Mouse (Mus musculus) heart, adult 11 months (tissue): ENCODE data around the gene Actr2.
"Not testable (repeated sequence)": the region's sequence is repeated elsewhere in the genome, so short reads cannot be mapped to it uniquely, and the experiment has no call there.

Source experiments
- DNase-seq: peaks from one replicate; pipeline ENCODE4 v3.0.0; 2022

The Actr2 gene

DNA sequence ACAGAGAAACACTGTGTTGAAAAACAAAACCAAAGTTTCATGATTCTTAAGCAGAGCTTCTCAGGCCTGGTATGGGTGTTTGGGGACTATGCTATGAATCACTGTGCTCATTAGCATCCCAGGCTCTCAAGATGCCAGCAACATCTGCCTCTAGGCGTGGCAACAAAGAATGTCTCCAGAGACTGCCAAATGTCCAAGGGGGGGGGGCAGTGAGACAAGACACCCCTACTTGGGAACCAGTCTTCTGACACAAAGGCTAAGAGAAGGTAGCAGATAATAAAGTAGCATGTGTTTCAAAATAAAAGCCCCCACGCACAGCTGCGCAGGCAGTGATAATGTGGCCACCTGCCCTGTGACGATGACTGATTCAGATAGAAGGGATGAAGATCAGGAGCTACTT is 69.5 kb downstream of the Actr2 start:
- DNase-seq: no peak

DNA sequence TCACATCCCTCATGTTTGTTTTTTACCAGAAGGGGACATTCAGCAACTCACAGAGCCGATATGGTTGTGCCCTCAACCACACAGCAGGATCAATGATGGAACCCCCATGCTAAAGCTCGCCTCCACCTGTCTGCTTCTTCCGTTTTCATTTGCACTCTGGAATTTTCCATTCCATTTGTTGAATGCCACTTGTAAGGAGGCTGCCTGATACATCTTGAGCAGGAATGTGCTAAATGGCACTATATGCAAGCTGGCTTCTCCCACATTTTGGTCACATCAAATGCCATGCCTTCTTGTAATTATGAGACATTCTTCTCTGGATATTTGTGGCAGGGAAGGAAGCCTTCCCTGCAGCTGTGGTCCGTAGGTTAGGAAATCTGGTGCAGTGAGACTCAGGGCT is 70.6 kb downstream of the Actr2 start:
- no peak for DNase-seq

DNA sequence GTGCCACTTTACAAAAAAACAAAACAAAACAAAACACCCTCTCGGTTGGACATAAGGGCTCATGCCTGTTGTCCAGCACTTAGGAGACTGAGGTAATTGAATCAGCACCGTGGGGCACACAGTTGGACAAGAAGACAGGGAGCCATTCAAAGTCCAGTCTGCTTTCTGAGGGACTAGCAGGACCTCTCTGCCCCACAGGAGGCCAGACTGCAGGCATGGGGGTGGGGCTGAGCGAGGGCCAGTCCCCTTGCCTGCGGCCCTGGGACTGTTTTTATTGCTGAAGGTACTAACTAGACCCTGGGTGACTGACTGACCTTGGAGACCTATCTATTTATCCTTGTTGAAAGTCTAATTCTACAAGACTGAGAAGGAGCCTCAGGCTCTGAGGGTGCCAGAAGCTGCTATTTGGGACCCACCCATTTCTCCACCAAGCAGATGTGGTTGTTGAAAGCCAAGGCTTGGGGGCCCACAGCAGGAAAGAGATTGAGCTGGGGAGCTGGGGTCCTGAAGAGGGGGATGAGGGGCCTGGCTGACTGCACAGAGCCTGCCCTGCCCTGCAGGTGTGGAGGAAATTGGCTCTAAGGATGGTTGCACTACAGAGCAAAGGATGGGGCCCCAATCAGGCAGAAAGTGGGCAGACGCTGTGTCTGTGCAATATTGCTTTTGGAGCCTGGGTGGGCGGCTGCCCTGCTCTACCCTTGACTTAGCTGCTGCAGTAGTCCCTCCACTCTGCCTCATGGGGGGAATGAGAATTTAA is 71.4 kb downstream of the Actr2 start:
- DNase-seq: no peak

DNA sequence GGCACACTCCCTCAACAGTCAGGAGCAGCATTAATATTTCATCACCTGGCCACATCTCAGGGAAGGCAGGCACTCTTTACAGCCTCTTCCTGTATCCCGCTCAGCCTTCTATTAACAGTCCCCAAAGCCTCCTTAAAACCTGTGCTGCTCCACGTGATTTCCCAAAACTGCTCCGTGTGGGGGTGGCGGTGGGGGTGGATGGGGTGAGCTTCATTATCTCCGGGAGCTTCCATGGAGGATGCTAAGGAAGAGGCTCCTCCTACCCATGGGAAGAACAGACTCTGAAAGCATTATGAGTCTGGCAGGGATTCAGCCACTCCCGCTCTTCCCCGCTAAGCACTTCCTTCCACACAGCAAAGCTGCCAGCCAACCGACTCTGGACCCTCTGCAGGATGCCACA is 74.0 kb downstream of the Actr2 start:
- DNase-seq: peak; percentile 95

DNA sequence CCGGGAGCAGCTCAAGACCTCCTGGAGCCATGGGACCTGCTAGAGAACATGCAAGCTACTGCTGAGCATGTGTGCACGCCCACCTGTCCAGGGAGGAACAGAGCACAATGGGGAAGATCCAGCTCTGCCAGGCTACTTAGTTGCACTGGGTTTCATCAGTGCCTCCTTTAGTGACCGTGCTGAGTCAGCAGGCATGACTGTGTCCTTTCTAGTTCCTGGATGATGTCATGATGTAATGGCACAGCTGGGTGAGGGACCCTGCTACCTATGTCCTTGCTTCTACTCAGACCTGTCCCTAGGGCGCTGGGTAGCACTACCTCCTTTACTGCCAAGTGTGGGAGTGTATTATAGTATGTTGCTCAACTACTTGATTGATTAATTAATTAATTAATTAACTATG is 75.0 kb downstream of the Actr2 start:
- no peak for DNase-seq

DNA sequence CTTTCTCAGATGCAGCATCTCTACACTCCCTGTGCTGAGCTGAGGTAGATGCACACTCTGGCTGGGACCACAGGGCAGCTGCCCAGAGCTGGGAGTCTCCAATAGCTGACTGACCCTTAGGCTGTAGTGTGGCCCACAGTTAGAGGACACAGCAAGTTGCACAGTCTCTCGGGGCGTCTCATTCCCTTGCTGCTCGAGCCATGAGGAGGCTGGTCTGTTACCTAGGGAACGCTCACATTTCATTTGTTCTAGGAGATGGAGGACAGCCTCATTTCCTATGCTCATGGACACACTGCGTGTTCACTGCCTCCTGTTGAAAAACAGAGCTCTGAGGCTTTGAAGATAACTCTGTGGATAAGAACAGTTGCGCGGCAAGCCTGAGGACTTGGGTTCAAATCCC is 76.7 kb downstream of the Actr2 start:
- no peak for DNase-seq

DNA sequence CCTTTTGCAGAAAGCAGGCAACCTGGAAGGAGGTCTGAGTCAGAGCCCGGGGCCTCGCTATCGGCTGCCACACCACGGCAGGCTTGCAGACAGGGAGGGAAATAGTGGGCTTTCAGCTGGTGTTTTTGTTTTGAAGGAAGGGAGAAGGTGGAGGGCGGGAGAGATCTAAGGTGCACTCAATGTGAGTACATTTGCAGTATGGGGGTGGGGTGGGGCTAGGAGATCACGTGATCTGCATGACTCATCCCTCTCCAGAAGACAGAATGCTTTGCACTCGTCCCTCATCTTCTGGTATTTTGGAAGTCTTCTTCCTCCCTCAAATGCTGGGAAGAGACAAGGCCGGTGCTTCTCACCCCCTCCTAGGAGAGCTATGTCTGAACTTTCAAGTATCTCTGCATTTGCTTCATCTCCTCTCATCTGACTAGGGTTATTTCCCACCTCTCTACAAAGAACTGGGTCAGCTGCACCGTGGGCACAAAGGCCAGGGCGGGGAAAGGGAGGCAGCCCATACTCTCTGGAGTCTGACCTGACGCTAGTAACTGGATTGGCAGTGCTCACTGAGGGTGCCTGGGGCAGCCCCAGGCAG is 77.3 kb downstream of the Actr2 start:
- no peak for DNase-seq

DNA sequence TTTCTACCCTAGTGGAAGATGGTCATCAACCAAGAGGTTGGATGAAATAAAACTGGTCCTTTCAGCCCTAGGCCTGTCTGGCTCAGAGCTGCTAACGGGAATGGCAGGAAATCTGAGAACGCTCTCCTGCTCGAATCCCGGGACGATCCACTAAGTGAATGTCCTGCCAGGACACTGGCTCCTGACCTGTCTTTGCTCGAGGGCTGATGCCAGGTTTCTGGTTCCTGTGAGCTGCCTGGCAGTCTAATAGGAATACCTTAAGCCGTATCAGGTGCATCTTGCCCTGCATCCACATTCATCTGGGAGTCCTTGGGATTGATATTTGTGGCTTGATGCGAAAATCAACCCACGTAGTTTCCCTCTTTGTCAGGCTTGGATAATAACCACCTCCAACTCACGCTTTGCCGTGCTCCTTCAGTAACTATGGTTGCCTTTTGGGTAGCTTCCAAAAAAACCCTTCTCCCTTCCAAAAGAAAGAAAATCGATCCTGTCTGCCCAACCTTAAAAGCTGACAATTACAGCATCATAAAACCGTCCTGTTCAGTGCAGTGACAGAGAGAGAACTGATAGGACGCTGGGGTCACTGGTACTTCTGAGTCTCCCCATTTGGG is 78.3 kb downstream of the Actr2 start:
- no peak for DNase-seq

DNA sequence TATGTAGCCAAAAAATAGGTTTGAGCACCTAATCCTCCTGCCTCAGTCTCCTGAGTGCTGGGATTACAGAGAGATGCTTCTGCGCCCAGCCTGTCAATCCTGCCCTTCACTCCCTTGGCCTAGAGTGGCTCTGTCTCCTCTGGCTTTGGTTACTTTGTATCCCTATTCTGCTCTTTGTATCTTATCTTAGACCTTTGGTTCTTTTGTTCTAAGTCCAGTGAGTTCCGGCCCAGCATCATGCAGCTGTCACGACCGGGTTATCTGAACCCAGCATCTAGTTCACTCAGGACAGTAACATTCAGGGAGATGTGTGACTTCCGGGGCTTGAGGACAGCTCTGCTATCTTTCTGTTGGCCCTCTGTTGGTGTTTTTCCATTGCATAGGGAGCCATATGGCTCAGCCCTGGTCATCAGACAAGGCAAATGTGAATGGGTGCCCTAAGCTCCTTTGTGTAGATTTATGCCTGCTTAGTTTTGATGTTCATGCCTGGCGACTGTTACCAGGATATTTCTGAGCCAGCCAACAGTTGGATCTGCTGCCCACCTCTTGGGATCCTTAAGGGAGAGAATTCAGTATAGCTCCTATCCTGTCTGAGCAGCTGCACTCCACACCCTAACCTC is 79.1 kb downstream of the Actr2 start:
- DNase-seq: no peak

DNA sequence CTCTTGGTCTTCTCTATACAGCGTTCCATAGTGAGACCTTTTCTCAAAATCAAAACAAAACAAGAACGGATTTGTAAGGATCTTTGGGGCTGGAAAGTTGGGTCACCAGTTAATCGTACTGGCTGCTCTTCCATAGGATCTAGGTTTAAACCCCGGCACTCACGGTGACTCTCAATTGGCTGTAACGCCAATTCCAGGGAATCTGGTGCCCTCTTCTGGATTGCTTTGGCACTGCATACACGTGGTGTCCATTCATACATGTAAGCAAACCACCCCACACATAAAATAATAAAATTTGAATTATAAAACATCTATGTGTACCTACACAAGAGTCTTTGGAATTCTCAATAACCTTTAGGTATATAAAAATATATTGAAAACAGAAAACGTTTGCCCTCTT is 81.2 kb downstream of the Actr2 start:
- no peak for DNase-seq

DNA sequence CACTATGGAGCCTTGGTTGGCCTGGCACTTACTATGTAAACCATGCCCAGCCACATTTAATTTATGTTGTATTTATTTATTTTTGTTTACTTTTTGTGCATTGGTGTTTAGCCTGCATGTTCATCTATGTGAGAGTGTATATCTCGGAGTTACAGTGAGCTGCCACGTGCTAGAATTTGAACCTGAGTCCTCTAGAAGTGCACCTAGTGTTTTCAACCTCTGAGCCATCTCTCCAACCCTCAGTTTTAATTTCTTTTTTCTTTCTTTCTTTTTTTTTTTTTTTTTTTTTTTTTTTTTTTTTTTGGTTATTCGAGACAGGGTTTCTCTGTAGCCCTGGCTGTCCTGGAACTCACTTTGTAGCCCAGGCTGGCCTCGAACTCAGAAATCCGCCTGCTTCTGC is 81.7 kb downstream of the Actr2 start:
- DNase-seq: not testable (repeated sequence)

DNA sequence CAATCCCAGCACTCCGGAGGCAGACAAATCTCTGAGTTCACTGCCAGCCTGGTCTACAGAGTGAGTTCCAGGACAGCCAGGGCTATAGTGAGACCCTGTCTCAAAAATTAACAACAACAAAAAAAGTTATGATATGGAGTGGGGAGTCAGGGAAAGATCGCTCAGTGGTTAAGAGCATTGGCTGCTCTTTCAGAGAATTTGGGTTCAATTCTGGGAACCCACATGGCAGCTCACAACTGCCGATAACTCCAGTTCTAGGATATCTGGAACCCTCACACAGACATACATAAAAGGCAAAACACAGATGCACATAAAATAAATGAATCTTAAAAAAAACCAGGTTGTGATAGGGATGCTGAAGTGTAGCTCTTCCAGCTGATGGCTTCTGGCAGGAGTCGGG is 83.7 kb downstream of the Actr2 start:
- DNase-seq: no peak

DNA sequence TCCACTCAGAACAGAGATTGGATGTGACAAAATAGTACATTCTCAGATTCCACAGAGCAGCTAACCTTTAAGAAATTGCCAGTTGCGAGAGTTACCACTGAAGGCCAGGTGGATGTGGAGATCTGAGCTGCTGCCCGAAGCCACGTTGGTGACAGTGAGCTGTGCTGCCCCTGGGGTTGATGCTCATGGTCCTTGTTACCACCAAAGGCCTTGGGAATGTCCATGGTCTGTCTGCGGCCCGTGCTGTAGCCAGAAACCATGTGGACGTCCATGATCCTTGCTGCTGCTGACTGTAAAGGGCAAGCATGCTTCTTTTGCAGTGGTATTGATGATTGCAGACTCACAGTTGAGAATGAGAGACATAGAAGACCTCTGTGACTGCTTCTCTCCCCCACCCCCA is 84.3 kb downstream of the Actr2 start:
- no peak for DNase-seq

DNA sequence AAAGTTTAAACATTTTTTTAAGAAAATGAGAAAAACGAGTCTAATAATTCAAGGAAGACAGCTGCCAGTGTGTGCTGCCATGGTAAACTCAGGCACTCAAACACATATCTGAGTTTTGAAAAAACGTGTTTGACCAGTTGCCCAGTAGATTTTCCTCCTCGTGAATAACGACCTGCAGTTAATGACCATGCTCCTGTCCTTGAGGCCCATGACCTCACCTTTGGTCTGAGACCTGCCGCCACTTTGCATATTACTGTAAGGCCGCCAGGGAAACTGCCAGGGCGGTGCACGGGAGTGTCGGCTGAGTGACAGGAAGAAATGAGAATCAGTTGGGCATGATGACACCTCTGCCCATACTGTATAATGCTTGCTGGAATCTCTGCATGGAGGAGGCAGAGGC is 85.0 kb downstream of the Actr2 start:
- DNase-seq: no peak

DNA sequence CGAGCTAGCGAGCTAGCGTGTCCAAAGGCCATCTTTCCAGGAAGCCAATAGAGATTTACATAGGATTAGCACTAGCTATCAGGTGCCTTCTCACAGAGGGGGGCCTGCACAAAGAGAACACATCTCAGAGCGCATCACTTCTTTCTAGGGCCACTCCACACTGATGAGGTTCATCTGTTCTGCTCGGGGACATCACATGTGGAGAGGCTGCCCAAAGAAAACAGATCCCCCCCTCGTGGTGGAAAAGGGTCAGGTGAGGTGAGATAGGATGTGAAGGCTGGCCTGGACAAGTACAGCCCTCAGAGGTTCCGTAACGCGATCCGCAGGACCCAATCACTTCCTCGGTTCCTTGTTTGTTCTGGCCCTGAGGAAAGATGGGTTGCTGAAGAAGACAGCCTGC is 86.8 kb downstream of the Actr2 start:
- peak; percentile 96 for DNase-seq

DNA sequence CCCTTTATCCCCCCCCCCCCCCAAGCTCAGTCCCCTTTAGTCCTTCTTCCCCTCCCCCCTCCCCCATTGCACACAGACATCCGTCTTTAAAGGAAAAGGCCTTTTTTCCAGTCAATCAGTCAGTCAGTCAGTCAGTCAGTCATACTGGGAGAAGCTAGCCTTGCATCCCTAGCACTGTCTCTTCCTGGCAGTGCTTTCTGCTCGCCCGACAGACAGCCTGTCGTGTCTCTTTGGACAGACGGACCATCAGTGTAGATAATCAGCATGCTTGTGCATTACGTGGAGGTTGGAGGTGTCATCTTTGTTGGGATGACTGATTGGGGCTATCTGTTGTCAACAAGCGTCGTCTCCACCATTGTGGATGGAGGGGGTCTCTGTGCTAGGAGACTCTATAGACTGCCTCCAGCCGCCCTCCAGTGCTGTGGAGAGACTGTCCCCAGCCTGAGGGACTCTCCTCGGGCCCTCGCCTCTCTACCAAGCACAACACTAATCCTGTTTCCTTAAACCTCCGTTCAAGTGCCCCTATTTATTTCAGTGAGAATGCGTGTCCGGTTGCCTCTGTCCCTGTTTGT is 89.7 kb downstream of the Actr2 start:
- DNase-seq: no peak

DNA sequence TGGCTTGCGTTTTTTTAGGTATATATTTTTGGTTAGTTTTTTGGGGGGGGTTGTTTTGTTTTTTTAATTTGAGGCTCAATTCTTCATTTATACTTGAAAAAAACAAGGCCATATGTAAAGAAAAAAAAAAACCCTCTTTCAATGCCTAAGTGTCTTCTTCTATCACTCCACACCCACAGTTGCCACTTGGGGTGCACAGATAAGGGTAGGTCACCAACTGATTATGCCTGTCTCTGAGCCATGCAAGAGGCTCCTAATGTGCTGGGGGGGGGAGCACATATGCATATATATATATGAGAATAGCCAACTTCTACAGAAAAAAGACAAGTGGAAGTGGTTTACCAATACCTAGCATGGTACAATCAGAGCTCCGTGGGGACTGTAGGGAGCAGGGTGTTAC is 90.3 kb downstream of the Actr2 start:
- DNase-seq: no peak

DNA sequence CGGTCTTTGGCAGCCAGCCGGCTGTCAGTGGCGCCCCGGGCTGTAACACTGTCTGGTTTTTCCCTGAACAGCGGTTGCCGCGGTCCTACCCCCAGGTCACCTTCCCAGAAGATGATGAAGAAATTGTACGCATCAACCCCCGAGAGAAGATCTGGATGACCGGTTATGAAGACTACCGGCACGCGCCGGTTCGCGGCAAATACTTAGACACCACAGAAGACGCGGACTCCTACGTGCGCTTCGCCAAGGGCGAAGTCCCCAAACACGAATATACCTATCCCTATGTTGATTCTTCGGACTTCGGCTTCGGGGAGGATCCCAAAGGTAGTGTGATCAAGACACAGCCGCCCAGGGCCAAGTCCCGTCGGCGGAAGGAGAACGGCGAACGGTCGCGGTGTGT is 92.0 kb downstream of the Actr2 start:
- DNase-seq: no peak

DNA sequence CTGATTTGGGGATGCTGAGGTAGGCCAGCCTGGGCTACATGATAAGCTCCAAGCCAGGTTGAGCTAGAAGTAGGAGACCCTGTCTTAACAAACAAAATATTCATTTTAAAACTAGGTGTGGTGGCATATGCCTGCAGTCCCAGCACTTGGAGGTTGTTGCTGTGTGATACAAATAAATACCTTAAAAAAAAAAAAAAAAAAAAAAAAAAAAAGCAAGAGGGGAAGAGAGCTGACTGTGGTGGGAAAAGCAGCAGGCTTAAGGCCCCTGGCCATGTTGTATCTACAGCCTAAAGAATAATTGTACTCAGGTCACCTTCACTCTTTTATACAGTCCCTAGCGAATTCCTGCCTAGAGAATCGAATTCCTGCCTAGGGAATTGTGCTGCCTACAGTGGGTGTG is 93.8 kb downstream of the Actr2 start:
- DNase-seq: no peak

DNA sequence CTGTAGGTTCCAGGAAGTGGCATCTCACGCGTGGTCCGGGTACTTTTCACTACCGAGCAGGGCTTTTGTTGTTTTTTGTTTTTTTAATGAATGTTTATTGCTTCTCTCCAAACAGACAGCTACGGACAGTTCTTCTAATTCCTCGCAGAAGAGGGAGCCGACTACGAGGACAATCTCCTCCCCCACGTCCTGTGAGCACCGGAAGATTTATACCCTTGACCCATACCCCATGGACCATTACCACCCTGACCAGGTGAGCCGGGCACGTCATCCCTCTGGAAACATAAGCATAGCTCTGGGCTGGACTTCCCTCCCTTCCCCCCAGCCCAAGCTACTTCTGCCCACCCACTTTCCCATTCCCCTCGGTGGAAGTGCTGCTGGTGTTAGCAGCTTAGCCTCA is 94.8 kb downstream of the Actr2 start:
- peak; percentile 68 for DNase-seq

DNA sequence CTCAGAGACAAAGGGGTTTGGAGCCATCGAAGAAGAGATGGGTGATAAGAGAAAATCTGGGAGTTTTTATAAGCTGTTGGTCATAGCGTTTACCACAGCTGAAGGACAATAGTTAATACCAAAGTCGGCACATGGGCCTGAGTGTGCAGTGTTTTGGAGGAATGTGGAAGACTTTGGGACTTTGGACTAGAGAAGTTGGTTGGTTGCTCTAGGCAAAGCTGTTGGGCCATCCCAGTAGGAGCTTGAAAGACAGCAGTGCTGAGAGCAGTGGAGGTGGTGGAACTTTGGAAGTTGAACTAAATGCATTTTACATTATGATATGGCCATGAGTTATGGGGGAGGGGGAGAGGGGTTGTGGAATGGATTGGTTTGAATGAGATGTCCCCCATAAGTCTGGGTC is 99.3 kb downstream of the Actr2 start:
- DNase-seq: peak; percentile 78
